Mouse (Mus musculus) midbrain, embryonic 15.5 days (tissue): ENCODE data around the gene Rabep2. TPM values are rescaled to one million over a fixed set of nuclear protein-coding genes. Genes with fewer than 3 reads are reported as not detected.

Source experiments
- ATAC-seq: fragments of 200-750 bp; cut with Nextera tagmentation; replicated peaks from 2 replicates; pipeline ENCODE4 v1.8.0; 2017; ENCODE audit warnings: moderate TSS enrichment
- H3K27ac ChIP-seq: fragments of 300-500 bp; sonication (generic); 2 replicates; pipeline ENCODE4 v1.5.1; 2015; ENCODE audit warnings: mild to moderate bottlenecking, inconsistent platforms
- H3K27me3 ChIP-seq: fragments of 300-500 bp; sonication (generic); replicated peaks from 2 replicates; pipeline ENCODE4 v1.6.1; 2015; ENCODE audit warnings: inconsistent platforms
- H3K36me3 ChIP-seq: fragments of 300-500 bp; sonication (generic); replicated peaks from 2 replicates; pipeline ENCODE4 v1.6.1; 2015; ENCODE audit warnings: inconsistent platforms
- H3K4me1 ChIP-seq: fragments of 300-500 bp; sonication (generic); 2 replicates; pipeline ENCODE4 v1.6.1; 2015; ENCODE audit warnings: inconsistent platforms
- H3K4me2 ChIP-seq: fragments of 300-500 bp; sonication (generic); 2 replicates; pipeline ENCODE4 v1.6.1; 2015; ENCODE audit warnings: inconsistent platforms, mild to moderate bottlenecking, moderate library complexity
- H3K4me3 ChIP-seq: fragments of 300-500 bp; sonication (generic); 2 replicates; pipeline ENCODE4 v1.5.1; 2015; ENCODE audit warnings: mild to moderate bottlenecking, inconsistent platforms
- H3K9ac ChIP-seq: fragments of 300-500 bp; sonication (generic); 2 replicates; pipeline ENCODE4 v1.6.1; 2015; ENCODE audit warnings: mild to moderate bottlenecking, inconsistent platforms
- H3K9me3 ChIP-seq: fragments of 300-500 bp; sonication (generic); 2 replicates; pipeline ENCODE4 v1.6.1; 2016; ENCODE audit warnings: inconsistent platforms
- WGBS: fragments of 180-500 bp; shearing (Covaris S2); methylation state at CpG from one replicate; pipeline ENCODE4 v1.1.7; 2015; ENCODE audit warnings: mixed read lengths; 5-methylcytosine and 5-hydroxymethylcytosine counted together
- polyA plus RNA-seq: library from polyadenylated mRNA; unstranded; fragments of >200 nt; fragmentation: Nextera tagmentation; extraction: Ambion mirVana; gene quantifications from 2 replicates; pipeline ENCODE4 v1.2.1, GENCODE M21; 2015

Rabep2 gene
- polyA plus RNA-seq, 1 experiment from 2014 or later = 28.7 TPM

DNA sequence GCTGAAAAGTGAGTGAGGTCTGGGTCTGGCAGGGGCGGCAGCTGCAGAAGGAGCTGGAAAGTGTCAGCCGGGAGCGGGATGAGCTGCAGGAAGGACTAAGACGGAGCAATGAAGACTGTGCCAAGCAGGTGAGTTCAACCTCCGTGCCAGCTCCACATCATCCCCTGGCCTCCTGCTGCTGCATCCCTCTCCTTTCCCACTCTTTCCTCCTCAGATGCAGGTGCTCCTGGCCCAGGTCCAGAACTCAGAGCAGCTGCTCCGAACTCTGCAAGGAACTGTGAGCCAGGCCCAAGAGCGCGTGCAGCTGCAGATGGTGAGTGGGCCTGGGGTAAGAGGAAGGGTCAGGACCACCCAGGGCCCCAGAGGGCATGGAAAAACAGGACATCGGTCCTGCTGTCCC, 11.6 kb downstream of the Rabep2 start:
- Histone ChIP-seq H3K27me3 (no peaks in the 10 kb centered on the region), H3K27ac (no peak overlapping the region), H3K4me1 (no peaks in the 10 kb centered on the region), H3K36me3 (peaks cover 10% of the 10 kb centered on the region; the same call in 1 of the 2 replicates), H3K9ac (no peak overlapping the region), H3K4me3 (no peak overlapping the region), H3K4me2 (no peak overlapping the region), H3K9me3 (no peaks in the 10 kb centered on the region)
- 81% methylated on average over 9 of the region's 9 CpGs for WGBS
- ATAC-seq = no peak

GRCm38 (mm10) chr7:126443997-126444396, 15.4 kb downstream of the Rabep2 start:
- Histone ChIP-seq H3K9me3 (no peaks in the 10 kb centered on the region), H3K4me3 (no peak overlapping the region), H3K4me2 (no peak overlapping the region), H3K27me3 (no peaks in the 10 kb centered on the region), H3K9ac (no peak overlapping the region), H3K27ac (no peak overlapping the region), H3K4me1 (no peaks in the 10 kb centered on the region), H3K36me3 (peaks cover 15% of the 10 kb centered on the region; the same call in 1 of the 2 replicates)
- 94% methylated on average over 10 of the region's 10 CpGs for WGBS
- no peak for ATAC-seq

DNA sequence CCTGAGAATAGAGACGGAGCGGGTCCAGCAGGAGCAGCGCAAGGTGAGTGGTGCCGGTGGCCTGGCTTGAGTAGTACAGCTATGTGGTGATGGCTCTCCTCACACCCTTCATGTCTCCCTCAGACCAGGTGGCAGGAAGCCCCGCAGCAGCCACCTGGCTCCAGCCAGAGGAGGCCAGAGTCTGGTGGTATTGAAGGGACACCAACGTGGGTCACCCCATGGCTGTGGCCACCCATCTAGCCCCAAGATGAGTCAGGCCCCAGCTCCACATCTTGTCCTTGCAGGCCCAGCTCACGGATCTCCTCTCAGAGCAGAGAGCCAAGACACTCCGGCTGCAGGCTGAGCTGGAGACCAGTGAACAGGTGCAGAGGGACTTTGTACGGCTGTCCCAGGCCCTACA, 16.0 kb downstream of the Rabep2 start:
- H3K36me3 ChIP-seq = peaks cover 15% of the 10 kb centered on the region; the same call in 1 of the 2 replicates
- H3K4me2 ChIP-seq = no peak overlapping the region
- no peaks in the 10 kb centered on the region for H3K27me3 ChIP-seq
- WGBS = 92% methylated on average over 9 of the region's 9 CpGs
- no peak for ATAC-seq
- H3K4me1 ChIP-seq = no peaks in the 10 kb centered on the region
- no peak overlapping the region for H3K9ac ChIP-seq
- H3K9me3 ChIP-seq = no peaks in the 10 kb centered on the region
- H3K27ac ChIP-seq = no peak overlapping the region
- no peak overlapping the region for H3K4me3 ChIP-seq

GRCm38 (mm10) chr7:126445104-126445815, 16.7 kb downstream of the Rabep2 start:
- Histone ChIP-seq H3K4me2 (no peak overlapping the region), H3K9ac (no peak overlapping the region), H3K4me3 (no peak overlapping the region), H3K27ac (no peak overlapping the region), H3K9me3 (no peaks in the 10 kb centered on the region), H3K36me3 (peaks cover 15% of the 10 kb centered on the region; the same call in 1 of the 2 replicates), H3K4me1 (no peaks in the 10 kb centered on the region), H3K27me3 (no peaks in the 10 kb centered on the region)
- 91% methylated on average over 15 of the region's 15 CpGs for WGBS
- no peak for ATAC-seq

DNA sequence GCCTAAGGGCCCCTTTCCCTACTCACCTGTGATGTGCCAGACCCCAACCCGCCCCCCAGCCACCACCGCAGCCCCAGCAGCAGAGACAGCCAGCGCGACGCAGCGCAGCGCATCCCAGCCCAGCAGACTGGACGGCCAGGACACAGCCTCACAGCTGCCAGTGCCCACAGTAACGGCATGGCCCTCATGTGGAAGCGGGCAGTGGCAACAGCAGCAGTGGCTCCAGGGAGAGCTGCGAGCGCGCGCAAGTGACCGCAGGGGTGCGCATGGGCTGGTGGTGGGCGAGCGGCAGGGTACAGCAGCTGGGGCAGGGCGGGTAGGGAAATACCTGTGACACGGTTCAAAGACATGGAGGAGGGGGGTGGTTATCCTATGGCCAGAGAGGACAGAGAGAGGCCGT, 17.7 kb downstream of the Rabep2 start:
- Histone ChIP-seq H3K9ac (no peak overlapping the region), H3K9me3 (no peaks in the 10 kb centered on the region)

DNA sequence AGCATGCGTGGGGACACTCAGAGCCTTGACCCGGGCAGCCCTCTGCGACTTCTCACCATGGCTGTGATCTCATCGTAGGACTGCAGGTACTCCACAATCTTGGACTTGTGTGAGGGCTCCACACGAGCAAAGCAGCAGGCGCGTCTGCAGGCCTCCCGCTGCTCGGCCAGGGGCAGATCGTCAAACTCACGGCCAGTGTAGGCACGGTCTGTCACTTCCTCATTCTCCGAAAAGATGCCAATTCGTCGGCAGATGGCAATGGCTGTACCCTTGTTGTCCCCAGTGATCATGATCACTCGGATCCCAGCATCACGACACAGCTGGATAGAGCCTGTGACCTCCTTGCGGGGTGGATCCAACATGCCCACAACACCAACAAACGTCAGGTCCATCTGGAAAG, 19.9 kb downstream of the Rabep2 start:
- no peaks in the 10 kb centered on the region for H3K9me3 ChIP-seq
- no peaks in the 10 kb centered on the region for H3K27me3 ChIP-seq
- no peak overlapping the region for H3K27ac ChIP-seq
- peaks cover 15% of the 10 kb centered on the region; the same call in 1 of the 2 replicates for H3K36me3 ChIP-seq
- no peaks in the 10 kb centered on the region for H3K4me1 ChIP-seq
- H3K4me2 ChIP-seq = no peak overlapping the region
- ATAC-seq = no peak
- 91% methylated on average over 19 of the region's 19 CpGs for WGBS
- no peak overlapping the region for H3K9ac ChIP-seq
- H3K4me3 ChIP-seq = no peak overlapping the region

More for the DNA sequence above, 17.7 kb downstream of the Rabep2 start:
- Histone ChIP-seq H3K4me1 (no peaks in the 10 kb centered on the region), H3K4me3 (no peak overlapping the region), H3K27ac (no peak overlapping the region), H3K27me3 (no peaks in the 10 kb centered on the region), H3K36me3 (peaks cover 15% of the 10 kb centered on the region; the same call in 1 of the 2 replicates), H3K4me2 (no peak overlapping the region)
- no peak for ATAC-seq
- 89% methylated on average over 21 of the region's 21 CpGs for whole genome bisulfite sequencing

DNA sequence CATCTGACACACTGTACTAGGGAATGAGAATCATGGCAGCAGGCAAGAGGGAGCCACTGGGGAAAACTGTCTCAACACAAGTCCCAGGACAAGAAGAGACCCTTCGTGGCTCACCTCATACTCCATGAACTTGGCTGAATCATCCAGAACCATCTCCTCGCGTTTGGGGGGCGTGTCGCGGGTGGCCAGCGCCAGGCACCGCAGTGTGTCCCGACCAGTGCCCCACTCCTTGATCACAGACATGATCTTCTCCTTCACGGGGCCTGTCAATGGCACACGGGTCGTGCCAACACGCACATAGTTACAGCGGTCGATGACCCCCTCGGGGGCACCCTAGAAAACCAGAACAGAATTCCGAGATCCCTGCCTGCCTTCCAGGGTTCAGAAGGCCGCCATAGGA, 21.4 kb downstream of the Rabep2 start:
- ATAC-seq = no peak
- no peaks in the 10 kb centered on the region for H3K27me3 ChIP-seq
- no peaks in the 10 kb centered on the region for H3K9me3 ChIP-seq
- no peak overlapping the region for H3K4me2 ChIP-seq
- 0 out of 2 replicates have a peak, but pooled peaks cover 6% of the 10 kb centered on the region for H3K36me3 ChIP-seq
- H3K9ac ChIP-seq = no peak overlapping the region
- H3K4me1 ChIP-seq = no peaks in the 10 kb centered on the region
- no peak overlapping the region for H3K4me3 ChIP-seq
- no peak overlapping the region for H3K27ac ChIP-seq
- WGBS = 92% methylated on average over 18 of the region's 18 CpGs

- no peak for ATAC-seq
- 91% methylated on average over 6 of the region's 6 CpGs for WGBS
- no peaks in the 10 kb centered on the region for H3K27me3 ChIP-seq
Observed at GRCm38 (mm10) chr7:126450641-126451040, 22.1 kb downstream of the Rabep2 start.

GRCm38 (mm10) chr7:126452244-126452643, 23.7 kb downstream of the Rabep2 start:
- no peak overlapping the region for H3K4me2 ChIP-seq
- H3K27me3 ChIP-seq = no peaks in the 10 kb centered on the region
- H3K27ac ChIP-seq = no peak overlapping the region
- WGBS = 93% methylated on average over 3 of the region's 3 CpGs
- no peaks in the 10 kb centered on the region for H3K4me1 ChIP-seq
- H3K4me3 ChIP-seq = no peak overlapping the region
- no peak for ATAC-seq
- no peak overlapping the region for H3K9ac ChIP-seq
- no peaks in the 10 kb centered on the region for H3K36me3 ChIP-seq
- H3K9me3 ChIP-seq = no peaks in the 10 kb centered on the region

More at GRCm38 (mm10) chr7:126450641-126451040, 22.1 kb downstream of the Rabep2 start:
- H3K4me3 ChIP-seq = no peak overlapping the region
- no peaks in the 10 kb centered on the region for H3K9me3 ChIP-seq
- no peak overlapping the region for H3K27ac ChIP-seq
- H3K36me3 ChIP-seq = no peaks in the 10 kb centered on the region
- H3K9ac ChIP-seq = no peak overlapping the region
- H3K4me2 ChIP-seq = no peak overlapping the region
- no peaks in the 10 kb centered on the region for H3K4me1 ChIP-seq

- no peaks in the 10 kb centered on the region for H3K4me1 ChIP-seq
- H3K9ac ChIP-seq = no peak overlapping the region
- WGBS = 80% methylated on average over 7 of the region's 7 CpGs
- no peaks in the 10 kb centered on the region for H3K9me3 ChIP-seq
- no peak overlapping the region for H3K4me3 ChIP-seq
- no peaks in the 10 kb centered on the region for H3K27me3 ChIP-seq
- no peaks in the 10 kb centered on the region for H3K36me3 ChIP-seq
- ATAC-seq = no peak
- H3K4me2 ChIP-seq = no peak overlapping the region
- H3K27ac ChIP-seq = no peak overlapping the region
Observed at GRCm38 (mm10) chr7:126453861-126454260, 25.3 kb downstream of the Rabep2 start.

DNA sequence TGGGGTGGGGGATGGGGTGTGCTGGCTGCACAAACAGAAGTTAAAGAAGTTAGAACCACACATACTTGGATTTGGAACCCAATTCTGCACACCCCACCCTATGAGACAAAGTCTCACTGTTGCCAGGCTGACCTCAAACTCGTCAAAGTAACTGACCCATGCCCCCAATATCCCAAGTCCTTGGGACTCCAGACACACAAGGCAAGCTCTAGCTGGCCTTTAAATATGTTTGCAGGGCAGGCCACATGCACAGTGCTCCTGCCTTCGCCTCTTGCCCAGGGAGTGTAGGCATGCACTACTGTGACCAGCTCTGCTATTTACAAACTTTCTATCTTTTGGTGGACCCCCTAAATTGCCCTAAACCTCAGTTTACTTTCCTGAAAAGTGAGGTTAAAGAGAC, 26.7 kb downstream of the Rabep2 start:
- no peak overlapping the region for H3K4me2 ChIP-seq
- no peaks in the 10 kb centered on the region for H3K9me3 ChIP-seq
- H3K27ac ChIP-seq = no peak overlapping the region
- H3K36me3 ChIP-seq = no peaks in the 10 kb centered on the region
- H3K4me1 ChIP-seq = no peaks in the 10 kb centered on the region
- WGBS = 74% methylated on average over 2 of the region's 2 CpGs
- no peak overlapping the region for H3K4me3 ChIP-seq
- ATAC-seq = no peak
- no peak overlapping the region for H3K9ac ChIP-seq
- H3K27me3 ChIP-seq = no peaks in the 10 kb centered on the region

DNA sequence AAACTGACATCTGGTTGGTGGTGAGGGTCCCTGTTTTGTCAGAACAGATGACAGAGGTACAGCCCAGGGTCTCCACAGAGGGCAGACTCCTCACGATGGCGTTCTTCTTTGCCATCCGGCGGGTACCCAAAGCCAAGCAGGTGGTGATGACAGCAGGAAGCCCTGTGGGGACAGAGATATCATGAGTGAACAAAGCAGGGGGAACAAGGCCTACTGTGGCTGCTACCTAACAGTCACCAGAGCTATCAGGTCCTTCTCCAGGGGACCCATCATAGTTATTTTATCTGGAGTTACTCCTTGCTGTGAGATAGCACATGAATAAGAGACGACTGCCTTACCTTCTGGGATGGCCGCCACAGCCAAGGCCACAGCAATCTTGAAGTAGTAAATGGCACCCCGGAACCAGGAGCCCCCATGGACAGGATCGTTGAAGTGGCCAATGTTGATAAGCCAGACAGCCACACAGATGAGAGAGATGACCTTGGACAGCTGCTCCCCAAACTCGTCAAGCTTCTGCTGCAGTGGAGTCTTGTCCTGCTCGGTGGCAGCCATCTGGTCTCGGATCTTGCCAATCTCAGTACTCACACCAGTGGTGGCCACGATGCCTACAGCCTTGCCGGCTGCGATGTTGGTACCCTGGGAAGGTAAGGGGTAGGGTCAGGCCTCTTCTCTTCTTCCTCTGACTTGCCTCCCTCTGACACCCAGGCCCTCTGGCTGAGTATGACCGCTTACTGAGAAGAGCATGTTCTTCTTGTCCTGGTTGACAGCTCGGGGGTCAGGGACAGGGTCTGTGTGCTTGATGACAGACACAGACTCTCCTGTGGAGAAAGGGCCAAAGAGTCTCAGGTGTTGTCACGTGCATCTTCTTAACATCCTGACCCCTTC, 28.1 kb downstream of the Rabep2 start:
- Histone ChIP-seq H3K9ac (no peak overlapping the region), H3K36me3 (no peaks in the 10 kb centered on the region), H3K4me3 (no peak overlapping the region), H3K4me2 (no peak overlapping the region), H3K27ac (no peak overlapping the region), H3K4me1 (no peaks in the 10 kb centered on the region), H3K27me3 (no peaks in the 10 kb centered on the region), H3K9me3 (no peaks in the 10 kb centered on the region)
- WGBS = 90% methylated on average over 17 of the region's 17 CpGs
- no peak for ATAC-seq
